In the genomic region with DNA sequence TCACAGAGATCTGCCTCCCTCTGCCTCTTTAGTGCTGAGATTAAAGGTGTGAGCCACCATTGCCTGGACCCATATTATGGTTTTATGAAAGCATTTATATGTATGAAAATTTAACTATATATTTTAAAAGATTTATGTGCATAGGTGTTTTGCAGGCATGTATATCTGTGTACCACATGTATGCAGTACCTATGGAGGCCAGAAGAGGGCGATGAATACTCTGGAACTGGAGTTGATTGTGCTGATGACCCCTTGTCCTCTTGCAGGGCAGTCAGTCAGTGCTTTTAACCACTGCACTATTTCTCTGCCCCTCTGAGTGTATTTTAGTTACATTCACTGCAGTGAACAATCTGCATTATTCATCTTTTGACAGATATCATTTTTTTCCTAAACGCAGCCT, we compare ENCODE assay signal across 10 mouse cellular contexts. TPM values are rescaled to one million over a fixed set of nuclear protein-coding genes. Genes with fewer than 3 reads are reported as not detected.
DNase-seq lines count a peak whose midpoint lies in the region; ATAC-seq and TF ChIP-seq lines count a peak whose summit lies in the region.
"Had no signal": no experiment of that assay in that cellular context is flagged by ENCODE, and none has a peak within 500 bp of the region (broad histone marks: within the 10 kb centered on the region; RNA-seq: fewer than 3 reads in every experiment).

No protein-coding gene starts in this region.

- no peak for TF ChIP-seq EP300 in ES-Bruce4 (IDR thresholded peaks at IDR 0.05; ENCODE audit: insufficient read depth, low read depth, low read length)

- peak; percentile 77 for DNase-seq in kidney, adult 2 months
- DNase-seq in adrenal gland, postnatal 25 days: peak; percentile 51
- peak; percentile 82 for DNase-seq in liver
- peak; percentile 78 for DNase-seq in retina, postnatal 1 day
- no peak for DNase-seq in ovary, postnatal 10 days (ENCODE audit: low spot score)

- no peaks in the 10 kb centered on the region; the same call in 1 of the 2 replicates for H3K4me1 ChIP-seq in kidney, adult 2 months (ENCODE audit: control insufficient read depth, insufficient read depth, low read length)
- H3K4me1 ChIP-seq in kidney, embryonic 14.5 days (ENCODE audit: control insufficient read depth, insufficient read depth, low read length): no peaks in the 10 kb centered on the region
- peaks cover 6% of the 10 kb centered on the region for H3K4me1 ChIP-seq in ES-Bruce4 (ENCODE audit: control insufficient read depth, insufficient read depth, low read length)

- H3K36me3 ChIP-seq in kidney, adult 2 months (ENCODE audit: control insufficient read depth, insufficient read depth, low read length): no peaks in the 10 kb centered on the region
- H3K36me3 ChIP-seq in kidney, embryonic 14.5 days (ENCODE audit: control insufficient read depth, insufficient read depth, low read length): no peaks in the 10 kb centered on the region
- H3K36me3 ChIP-seq in ES-Bruce4 (ENCODE audit: control insufficient read depth, insufficient read depth, low read length, poor library complexity, severe bottlenecking): no peaks in the 10 kb centered on the region

- no peaks in the 10 kb centered on the region for H3K27me3 ChIP-seq in kidney, adult 2 months (replicated peaks; ENCODE audit: control insufficient read depth, insufficient read depth, low read length)
- no peaks in the 10 kb centered on the region for H3K27me3 ChIP-seq in kidney, embryonic 14.5 days (ENCODE audit: control insufficient read depth, insufficient read depth, low read length)
- H3K27me3 ChIP-seq in ES-Bruce4 (ENCODE audit: control insufficient read depth, insufficient read depth, low read length, poor library complexity, severe bottlenecking): no peaks in the 10 kb centered on the region

- H3K27ac ChIP-seq in kidney, adult 2 months (ENCODE audit: insufficient read depth, low read depth, low read length): no peak overlapping the region
- no peak overlapping the region for H3K27ac ChIP-seq in kidney, embryonic 14.5 days (ENCODE audit: low read depth, low read length)
- no peak overlapping the region for H3K27ac ChIP-seq in ES-Bruce4 (ENCODE audit: insufficient read depth, low read length)

- 50% methylated on average over 2 of the region's 2 CpGs for WGBS in kidney, adult 2 months
- 47% methylated on average over 2 of the region's 2 CpGs for WGBS in kidney, embryonic 14.5 days

- H3K9me3 ChIP-seq in kidney, embryonic 14.5 days (ENCODE audit: control insufficient read depth, low read length): no peaks in the 10 kb centered on the region
- H3K9me3 ChIP-seq in ES-Bruce4 (replicated peaks; ENCODE audit: control insufficient read depth, insufficient read depth, low read length, poor library complexity, severe bottlenecking): no peaks in the 10 kb centered on the region
- H3K9me3 ChIP-seq: megakaryocyte, embryonic 14.5 days had no signal

- no peak for TF ChIP-seq POLR2A in kidney, adult 2 months (IDR thresholded peaks at IDR 0.05; ENCODE audit: low read depth, low read length)
- no peak for TF ChIP-seq POLR2A in ES-Bruce4 (IDR thresholded peaks at IDR 0.05; ENCODE audit: insufficient read depth, low read length)

- no peak overlapping the region for H3K4me2 ChIP-seq in kidney, embryonic 14.5 days (replicated peaks; ENCODE audit: low read depth, low read length)

- no peak for ATAC-seq in kidney, embryonic 14.5 days (ENCODE audit: low FRiP score, low TSS enrichment)
- ATAC-seq in erythroid progenitor cell, adult 5-6 weeks (replicated peaks; ENCODE audit: low FRiP score, poor library complexity, severe bottlenecking): peak; percentile 81

- H3K9ac ChIP-seq in kidney, embryonic 14.5 days (ENCODE audit: low read depth, low read length): no peak overlapping the region
- H3K9ac ChIP-seq in ES-Bruce4 (ENCODE audit: low read depth, poor library complexity, severe bottlenecking): no peak overlapping the region

- no peak overlapping the region for H3K4me3 ChIP-seq in kidney, adult 2 months (ENCODE audit: insufficient read depth, low read depth, low read length)
- no peak overlapping the region for H3K4me3 ChIP-seq in kidney, embryonic 14.5 days (ENCODE audit: low read length)
- no peak overlapping the region for H3K4me3 ChIP-seq in ES-Bruce4 (ENCODE audit: low read depth, low read length)

- peak; percentile 64 for TF ChIP-seq CTCF in kidney, adult 2 months (conservative IDR thresholded peaks at IDR 0.05; ENCODE audit: insufficient read depth, insufficient read length, low read depth, low read length)
- peak; percentile 11 for TF ChIP-seq CTCF in ES-Bruce4 (IDR thresholded peaks at IDR 0.05; ENCODE audit: low read depth, low read length)

RNA-seq across cellular contexts. Expression of a gene that starts 8.0 kb away (rescaled TPM):
- polyA plus RNA-seq in kidney, adult 2 months (2012; rRNA removed): 16.3 and 16.9 TPM in 2 replicates
- 20.4 and 37.0 TPM in 2 replicates for polyA plus RNA-seq in kidney, embryonic 14.5 days (2014; fragmentation: Nextera tagmentation; extraction: Ambion mirVana)
- 35.7 and 38.4 TPM in 2 replicates for polyA plus RNA-seq in ES-Bruce4 (2011; ENCODE audit: insufficient read depth, insufficient read length, low read depth, missing spikeins)
- total RNA-seq in adrenal gland, postnatal 25 days (2021): 40.2 and 50.5 TPM in 2 replicates
- total RNA-seq in erythroid progenitor cell, adult 5-6 weeks (2015; ENCODE audit: low replicate concordance): 15.5 and 18.9 TPM in 2 replicates
- total RNA-seq in erythroid progenitor cell, adult 5-6 weeks (2017; ENCODE audit: low replicate concordance): 18.1 and 23.0 TPM in 2 replicates

RNA-seq across cellular contexts. Expression of a gene that starts 9.8 kb away (rescaled TPM):
- not detected in 2 replicates for polyA plus RNA-seq in kidney, adult 2 months (2012; rRNA removed)
- not detected in 2 replicates for polyA plus RNA-seq in kidney, embryonic 14.5 days (2014; fragmentation: Nextera tagmentation; extraction: Ambion mirVana)
- polyA plus RNA-seq in ES-Bruce4 (2011; ENCODE audit: insufficient read depth, insufficient read length, low read depth, missing spikeins): not detected in 2 replicates
- 16.0 TPM in 1 of 2 replicates, not detected in the other for total RNA-seq in adrenal gland, postnatal 25 days (2021)
- total RNA-seq in erythroid progenitor cell, adult 5-6 weeks (2015; ENCODE audit: low replicate concordance): 43.2 TPM in 1 of 2 replicates, not detected in the other
- not detected in 2 replicates for total RNA-seq in erythroid progenitor cell, adult 5-6 weeks (2017; ENCODE audit: low replicate concordance)
- polyA plus RNA-seq: frontal cortex, adult 2 months had no signal

RNA-seq across cellular contexts. Expression of a gene that starts 29.2 kb away (rescaled TPM):
- polyA plus RNA-seq in kidney, adult 2 months (2012; rRNA removed): 92.3 and 126 TPM in 2 replicates
- 131 and 145 TPM in 2 replicates for polyA plus RNA-seq in kidney, embryonic 14.5 days (2014; fragmentation: Nextera tagmentation; extraction: Ambion mirVana)
- polyA plus RNA-seq in ES-Bruce4 (2011; ENCODE audit: insufficient read depth, insufficient read length, low read depth, missing spikeins): 193 and 198 TPM in 2 replicates
- total RNA-seq in adrenal gland, postnatal 25 days (2021): 194 and 214 TPM in 2 replicates
- total RNA-seq in erythroid progenitor cell, adult 5-6 weeks (2015; ENCODE audit: low replicate concordance): 287 and 355 TPM in 2 replicates
- total RNA-seq in erythroid progenitor cell, adult 5-6 weeks (2017; ENCODE audit: low replicate concordance): 402 and 410 TPM in 2 replicates

RNA-seq across cellular contexts. Expression of a gene that starts 38.3 kb away (rescaled TPM):
- 25.8 and 29.9 TPM in 2 replicates for polyA plus RNA-seq in kidney, adult 2 months (2012; rRNA removed)
- polyA plus RNA-seq in kidney, embryonic 14.5 days (2014; fragmentation: Nextera tagmentation; extraction: Ambion mirVana): 66.3 and 79.1 TPM in 2 replicates
- 28.1 and 33.2 TPM in 2 replicates for polyA plus RNA-seq in ES-Bruce4 (2011; ENCODE audit: insufficient read depth, insufficient read length, low read depth, missing spikeins)
- 36.2 and 37.9 TPM in 2 replicates for total RNA-seq in adrenal gland, postnatal 25 days (2021)
- 13.8 and 15.5 TPM in 2 replicates for total RNA-seq in erythroid progenitor cell, adult 5-6 weeks (2015; ENCODE audit: low replicate concordance)
- 3.8 and 11.3 TPM in 2 replicates for total RNA-seq in erythroid progenitor cell, adult 5-6 weeks (2017; ENCODE audit: low replicate concordance)

RNA-seq across cellular contexts. Expression of a gene that starts 52.3 kb away (rescaled TPM):
- polyA plus RNA-seq in kidney, adult 2 months (2012; rRNA removed): 70.5 and 77.1 TPM in 2 replicates
- 3.6 and 6.1 TPM in 2 replicates for polyA plus RNA-seq in kidney, embryonic 14.5 days (2014; fragmentation: Nextera tagmentation; extraction: Ambion mirVana)
- 6.2 and 6.3 TPM in 2 replicates for polyA plus RNA-seq in ES-Bruce4 (2011; ENCODE audit: insufficient read depth, insufficient read length, low read depth, missing spikeins)
- 5.9 and 7.4 TPM in 2 replicates for total RNA-seq in adrenal gland, postnatal 25 days (2021)
- total RNA-seq in erythroid progenitor cell, adult 5-6 weeks (2015; ENCODE audit: low replicate concordance): not detected in 2 replicates
- not detected in 2 replicates for total RNA-seq in erythroid progenitor cell, adult 5-6 weeks (2017; ENCODE audit: low replicate concordance)
